Mouse (Mus musculus): ENCODE results near the gene Grik5.

DNA sequence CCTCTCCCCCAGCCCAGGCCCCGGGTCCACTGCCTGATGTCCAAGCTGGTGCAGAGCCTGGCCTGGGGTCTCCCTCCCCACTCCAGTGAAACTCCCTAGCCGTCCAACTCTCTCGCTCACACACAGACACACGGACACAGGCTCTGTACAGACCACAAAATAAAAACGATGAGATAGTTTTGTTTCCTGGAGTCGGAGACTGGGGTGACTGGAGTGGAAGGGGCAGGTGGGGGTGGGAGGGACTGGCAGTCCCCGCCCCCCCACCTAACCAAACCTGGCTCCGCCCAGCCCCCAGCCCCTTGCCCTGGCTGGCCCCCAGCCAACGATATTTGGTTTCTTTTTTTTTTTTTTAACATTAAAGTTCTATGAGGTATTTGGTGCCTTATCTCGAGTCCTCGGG is 16.8 kb upstream of the Grik5 start:
- TF ChIP-seq CTCF (IDR thresholded peaks at IDR 0.05; ENCODE audit: insufficient read depth, low read length), result no peak
- TF ChIP-seq POLR2A (IDR thresholded peaks at IDR 0.05; ENCODE audit: borderline replicate concordance, extremely low read depth, low read depth, low read length), result no peak

Measured in lung, adult 2 months (tissue).